Mouse (Mus musculus) kidney, postnatal 0 days (tissue): ENCODE data around the gene Ttll10. TPM values are rescaled to one million over a fixed set of nuclear protein-coding genes. Genes with fewer than 3 reads are reported as not detected.

Source experiments
- ATAC-seq: fragments of 200-750 bp; cut with Nextera tagmentation; replicated peaks from 2 replicates; pipeline ENCODE4 v1.8.0; 2017; ENCODE audit warnings: low read depth, moderate number of reproducible peaks, moderate TSS enrichment, moderate library complexity; ENCODE audit not compliant: low FRiP score
- DNase-seq: peaks from one replicate; pipeline ENCODE4 v3.0.0-alpha.2; 2016; ENCODE audit warnings: low spot score
- H3K27ac ChIP-seq: fragments of 300-500 bp; sonication (generic); 2 replicates; pipeline ENCODE4 v1.5.1; 2014; ENCODE audit warnings: mild to moderate bottlenecking
- H3K27me3 ChIP-seq: fragments of 300-500 bp; sonication (generic); 2 replicates; pipeline ENCODE4 v1.6.1; 2014; ENCODE audit warnings: low read length, mixed read lengths; ENCODE audit not compliant: insufficient read depth
- H3K36me3 ChIP-seq: fragments of 300-500 bp; sonication (generic); 2 replicates; pipeline ENCODE4 v1.6.1; 2014; ENCODE audit warnings: low read length, mixed read lengths; ENCODE audit not compliant: insufficient read depth
- H3K4me1 ChIP-seq: fragments of 300-500 bp; sonication (generic); replicated peaks from 2 replicates; pipeline ENCODE4 v1.6.1; 2014; ENCODE audit warnings: antibody characterized with exemption, low read length, mixed read lengths; ENCODE audit not compliant: insufficient read depth
- H3K4me2 ChIP-seq: fragments of 300-500 bp; sonication (generic); 2 replicates; pipeline ENCODE4 v1.6.1; 2014; ENCODE audit warnings: mild to moderate bottlenecking, low read length, moderate library complexity, mixed read lengths
- H3K4me3 ChIP-seq: fragments of 300-500 bp; sonication (generic); replicated peaks from 2 replicates; pipeline ENCODE4 v1.5.1; 2014; ENCODE audit warnings: low read depth, low read length
- H3K9ac ChIP-seq: fragments of 300-500 bp; sonication (generic); 2 replicates; pipeline ENCODE4 v1.6.1; 2014; ENCODE audit warnings: low read depth, low read length
- H3K9me3 ChIP-seq: fragments of 300-500 bp; sonication (generic); replicated peaks from 2 replicates; pipeline ENCODE4 v1.6.1; 2016; ENCODE audit warnings: low read length, inconsistent platforms, mixed read lengths
- CTCF ChIP-seq: IDR thresholded peaks from 2 replicates; pipeline ENCODE4 v1.5.1; 2016; ENCODE audit warnings: antibody characterized with exemption, low read depth, mild to moderate bottlenecking, moderate library complexity
- WGBS: fragments of 180-500 bp; shearing (Covaris S2); extraction: QIAGEN DNeasy Blood & Tissue Kit; methylation state at CpG from one replicate; pipeline ENCODE4 v1.1.7; 2014; 5-methylcytosine and 5-hydroxymethylcytosine counted together
- polyA plus RNA-seq: library from polyadenylated mRNA; unstranded; fragments of >200 nt; fragmentation: Nextera tagmentation; extraction: Ambion mirVana; gene quantifications from 2 replicates; pipeline ENCODE4 v1.2.1, GENCODE M21; 2015

Gene Ttll10
- polyA plus RNA-seq, 1 experiment from 2014 or later, result 5.6 TPM

- Histone ChIP-seq H3K27ac (peak overlapping the region; percentile 93), H3K4me2 (peak overlapping the region; percentile 48), H3K4me1 (peaks cover 17% of the 10 kb centered on the region; the same call in 1 of the 2 replicates), H3K9me3 (no peaks in the 10 kb centered on the region), H3K36me3 (no peaks in the 10 kb centered on the region), H3K4me3 (peak overlapping the region; percentile 21), H3K9ac (peak overlapping the region; percentile 54; the same call in 1 of the 2 replicates), H3K27me3 (no peaks in the 10 kb centered on the region)
- WGBS, result 46% methylated on average over 5 of the region's 5 CpGs
- ATAC-seq (peak; percentile 80), DNase-seq (peak; percentile 61)
- TF ChIP-seq CTCF, result no peak
Observed at GRCm38 (mm10) chr4:156083348-156083747, 24.1 kb upstream of the Ttll10 start.

- WGBS, result 20% methylated on average over 4 of the region's 4 CpGs
- H3K9ac ChIP-seq, result peak overlapping the region; percentile 28
- no peaks in the 10 kb centered on the region for H3K36me3 ChIP-seq
- H3K27me3 ChIP-seq, result no peaks in the 10 kb centered on the region
- H3K4me2 ChIP-seq, result peak overlapping the region; percentile 48
- TF ChIP-seq CTCF, result no peak
- ATAC-seq (0 out of 2 replicates have a peak, but pooled peaks have one; percentile 34), DNase-seq (peak; percentile 75)
- H3K4me3 ChIP-seq, result peak overlapping the region; percentile 19
- peaks cover 23% of the 10 kb centered on the region for H3K4me1 ChIP-seq
- no peaks in the 10 kb centered on the region for H3K9me3 ChIP-seq
- H3K27ac ChIP-seq, result peak overlapping the region; percentile 93
Observed at GRCm38 (mm10) chr4:156082621-156083234, 23.5 kb upstream of the Ttll10 start.

DNA sequence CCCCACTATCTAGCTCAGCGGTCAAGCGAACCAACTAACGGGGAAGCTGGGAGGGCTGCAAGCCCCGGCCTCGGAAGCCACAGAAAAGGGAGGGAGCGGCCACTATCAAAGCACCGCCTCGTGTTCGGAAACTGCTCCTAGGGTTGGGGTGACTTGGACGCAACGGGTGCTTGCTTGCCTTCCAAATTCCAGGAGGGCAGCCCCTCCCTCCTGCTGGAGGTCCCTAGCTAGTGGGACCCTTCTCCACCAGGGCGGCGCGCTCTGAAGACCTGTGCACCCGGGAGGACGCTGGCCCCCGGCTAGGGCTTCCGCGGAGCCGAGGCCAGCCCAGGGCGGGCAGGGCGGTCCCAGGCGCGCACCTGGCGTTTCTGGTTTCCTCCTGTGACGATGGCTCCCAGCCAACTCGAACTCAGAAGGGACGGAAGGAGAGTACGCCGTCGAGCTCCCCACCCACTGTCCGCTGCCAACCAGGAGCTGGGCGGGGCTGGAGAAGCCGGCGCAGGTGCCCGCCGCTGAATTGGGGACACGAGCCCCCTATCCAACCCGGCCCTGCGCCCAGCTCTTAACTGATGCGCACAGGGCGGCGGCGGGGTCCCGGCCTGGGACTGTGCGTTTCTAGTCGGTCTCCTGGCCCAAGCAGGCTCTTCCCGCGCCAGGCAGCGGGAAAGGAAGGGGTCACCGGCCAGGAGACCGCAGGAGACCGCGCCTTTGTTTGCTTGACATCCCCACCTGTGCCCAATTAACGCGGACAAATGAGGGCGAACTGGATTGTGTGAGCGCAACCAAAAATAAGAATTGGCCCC, 18.5 kb upstream of the Ttll10 start:
- H3K4me1 ChIP-seq, result peaks cover 28% of the 10 kb centered on the region
- H3K27me3 ChIP-seq, result no peaks in the 10 kb centered on the region
- TF ChIP-seq CTCF, result peak; percentile 60
- WGBS, result under 1% methylated on average over 57 of the region's 58 CpGs
- H3K4me2 ChIP-seq, result peak overlapping the region; percentile 85
- H3K27ac ChIP-seq, result peak overlapping the region; percentile 86
- no peaks in the 10 kb centered on the region for H3K36me3 ChIP-seq
- peak overlapping the region; percentile 46 for H3K9ac ChIP-seq
- DNase-seq (peak; percentile 62), ATAC-seq (peak; percentile 88)
- no peaks in the 10 kb centered on the region for H3K9me3 ChIP-seq
- H3K4me3 ChIP-seq, result peak overlapping the region; percentile 34

GRCm38 (mm10) chr4:156076911-156077382, 17.7 kb upstream of the Ttll10 start:
- WGBS, result 9% methylated on average over 8 of the region's 8 CpGs
- peak overlapping the region; percentile 86 for H3K27ac ChIP-seq
- TF ChIP-seq CTCF, result peak; percentile 47; the same call in 1 of the 2 replicates
- ATAC-seq (peak; percentile 33), DNase-seq (peak; percentile 66)
- H3K9ac ChIP-seq, result peak overlapping the region; percentile 46
- peaks cover 20% of the 10 kb centered on the region for H3K4me1 ChIP-seq
- H3K36me3 ChIP-seq, result no peaks in the 10 kb centered on the region
- H3K9me3 ChIP-seq, result no peaks in the 10 kb centered on the region
- peak overlapping the region; percentile 85 for H3K4me2 ChIP-seq
- H3K27me3 ChIP-seq, result no peaks in the 10 kb centered on the region
- peak overlapping the region; percentile 34; the same call in 1 of the 2 replicates for H3K4me3 ChIP-seq

- 0 out of 2 replicates have a peak overlapping the region, but pooled peaks have one; percentile 25 for H3K27ac ChIP-seq
- DNase-seq (no peak), ATAC-seq (peak; percentile 61)
- no peaks in the 10 kb centered on the region for H3K27me3 ChIP-seq
- no peak overlapping the region for H3K4me2 ChIP-seq
- WGBS, result 64% methylated on average over 2 of the region's 2 CpGs
- 0 out of 2 replicates have a peak, but pooled peaks cover 6% of the 10 kb centered on the region for H3K4me1 ChIP-seq
- no peak for TF ChIP-seq CTCF
- H3K9me3 ChIP-seq, result no peaks in the 10 kb centered on the region
- no peak overlapping the region for H3K9ac ChIP-seq
- no peak overlapping the region for H3K4me3 ChIP-seq
- no peaks in the 10 kb centered on the region for H3K36me3 ChIP-seq
Observed at GRCm38 (mm10) chr4:156070716-156071115, 11.5 kb upstream of the Ttll10 start.

DNA sequence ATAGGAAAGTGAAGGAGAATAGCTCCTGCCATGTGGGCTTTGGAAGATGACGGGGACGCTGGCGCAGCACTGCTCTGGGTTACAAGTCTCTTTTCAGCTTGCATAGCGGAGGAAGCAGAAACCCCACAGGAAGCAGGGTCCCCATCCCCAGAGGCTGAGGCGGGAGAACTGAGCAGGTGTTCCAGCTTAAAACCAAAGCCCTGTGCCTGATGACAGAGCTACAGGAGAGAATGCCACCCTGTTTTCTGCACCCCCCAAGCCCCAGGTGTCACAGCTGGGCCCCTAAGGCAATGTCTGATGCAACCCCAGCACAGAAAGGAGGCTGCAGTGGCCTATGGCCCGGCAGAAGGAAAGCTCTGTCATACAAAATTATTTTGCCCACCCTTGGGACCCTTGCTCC, 11.1 kb upstream of the Ttll10 start:
- DNase-seq (no peak), ATAC-seq (no peak)
- Histone ChIP-seq H3K9me3 (no peaks in the 10 kb centered on the region), H3K27me3 (no peaks in the 10 kb centered on the region), H3K4me3 (no peak overlapping the region), H3K36me3 (no peaks in the 10 kb centered on the region), H3K27ac (0 out of 2 replicates have a peak overlapping the region, but pooled peaks have one; percentile 25), H3K4me1 (0 out of 2 replicates have a peak, but pooled peaks cover 6% of the 10 kb centered on the region), H3K4me2 (no peak overlapping the region), H3K9ac (no peak overlapping the region)
- no peak for TF ChIP-seq CTCF
- 45% methylated on average over 6 of the region's 6 CpGs for WGBS
